ENCODE assay signal across 12 mouse cellular contexts in genomic region chr3:94457055-94457454, GRCm38 (mm10). TPM values are rescaled to one million over a fixed set of nuclear protein-coding genes. Genes with fewer than 3 reads are reported as not detected.
A peak's percentile ranks its signal among the peaks of the same experiment; 100 is the strongest.
DNase-seq lines count a peak whose midpoint lies in the region; ATAC-seq and TF ChIP-seq lines count a peak whose summit lies in the region.
"Had no signal": no experiment of that assay in that cellular context is flagged by ENCODE, and none has a peak within 500 bp of the region (broad histone marks: within the 10 kb centered on the region; RNA-seq: fewer than 3 reads in every experiment).

No protein-coding gene starts in this region.

- no peak for TF ChIP-seq POLR2A in kidney, adult 2 months (IDR thresholded peaks at IDR 0.05; ENCODE audit: low read depth, low read length)

- no peaks in the 10 kb centered on the region for H3K36me3 ChIP-seq in kidney, embryonic 14.5 days (ENCODE audit: control insufficient read depth, insufficient read depth, low read length)
- no peaks in the 10 kb centered on the region for H3K36me3 ChIP-seq in kidney, adult 2 months (ENCODE audit: control insufficient read depth, insufficient read depth, low read length)
- H3K36me3 ChIP-seq in embryonic facial prominence, embryonic 13.5 days, result no peaks in the 10 kb centered on the region
- no peaks in the 10 kb centered on the region for H3K36me3 ChIP-seq in forebrain, postnatal 0 days (ENCODE audit: insufficient read depth)
- no peaks in the 10 kb centered on the region for H3K36me3 ChIP-seq in midbrain, embryonic 12.5 days

- DNase-seq in kidney, adult 2 months, result no peak
- DNase-seq in forebrain, postnatal 0 days, result no peak
- DNase-seq in gastrocnemius, postnatal 4 days (ENCODE audit: low spot score in 2 of 2), result no peak
- no peak for DNase-seq in cerebellum, adult 9-11 months
- no peak for DNase-seq in B cell, adult 2 months

- no peak overlapping the region; the same call in 1 of the 2 replicates for H3K4me3 ChIP-seq in kidney, embryonic 14.5 days (ENCODE audit: low read length)
- H3K4me3 ChIP-seq in kidney, adult 2 months (ENCODE audit: insufficient read depth, low read depth, low read length), result no peak overlapping the region
- peak overlapping the region; percentile 41; the same call in 1 of the 2 replicates for H3K4me3 ChIP-seq in embryonic facial prominence, embryonic 13.5 days
- H3K4me3 ChIP-seq in forebrain, postnatal 0 days (ENCODE audit: low read depth, low read length), result no peak overlapping the region
- H3K4me3 ChIP-seq in midbrain, embryonic 12.5 days, result no peak overlapping the region

- TF ChIP-seq CTCF in kidney, adult 2 months (conservative IDR thresholded peaks at IDR 0.05; ENCODE audit: insufficient read depth, insufficient read length, low read depth, low read length), result no peak
- TF ChIP-seq CTCF in forebrain, postnatal 0 days (IDR thresholded peaks at IDR 0.05; ENCODE audit: low read depth), result no peak

- peak overlapping the region; percentile 44 for H3K4me2 ChIP-seq in kidney, embryonic 14.5 days (replicated peaks; ENCODE audit: low read depth, low read length)
- H3K4me2 ChIP-seq in embryonic facial prominence, embryonic 13.5 days, result peak overlapping the region; percentile 60
- H3K4me2 ChIP-seq in forebrain, postnatal 0 days (ENCODE audit: low read depth), result peak overlapping the region; percentile 45; the same call in 1 of the 2 replicates
- peak overlapping the region; percentile 46 for H3K4me2 ChIP-seq in midbrain, embryonic 12.5 days (replicated peaks)

- no peaks in the 10 kb centered on the region for H3K27me3 ChIP-seq in kidney, embryonic 14.5 days (ENCODE audit: control insufficient read depth, insufficient read depth, low read length)
- no peaks in the 10 kb centered on the region for H3K27me3 ChIP-seq in kidney, adult 2 months (replicated peaks; ENCODE audit: control insufficient read depth, insufficient read depth, low read length)
- H3K27me3 ChIP-seq in embryonic facial prominence, embryonic 13.5 days, result no peaks in the 10 kb centered on the region; the same call in 1 of the 2 replicates
- H3K27me3 ChIP-seq in forebrain, postnatal 0 days (ENCODE audit: insufficient read depth, low read length), result no peaks in the 10 kb centered on the region
- H3K27me3 ChIP-seq in midbrain, embryonic 12.5 days, result peaks cover 9% of the 10 kb centered on the region

- 77% methylated on average over 3 of the region's 3 CpGs for WGBS in kidney, embryonic 14.5 days
- WGBS in kidney, adult 2 months, result 78% methylated on average over 3 of the region's 3 CpGs
- 58% methylated on average over 3 of the region's 3 CpGs for WGBS in embryonic facial prominence, embryonic 13.5 days
- WGBS in forebrain, postnatal 0 days, result 57% methylated on average over 3 of the region's 3 CpGs
- WGBS in midbrain, embryonic 12.5 days, result 73% methylated on average over 3 of the region's 3 CpGs

- H3K9me3 ChIP-seq in kidney, embryonic 14.5 days (ENCODE audit: control insufficient read depth, low read length), result no peaks in the 10 kb centered on the region
- H3K9me3 ChIP-seq in embryonic facial prominence, embryonic 13.5 days, result no peaks in the 10 kb centered on the region
- H3K9me3 ChIP-seq in forebrain, postnatal 0 days (ENCODE audit: low read length), result no peaks in the 10 kb centered on the region
- peaks cover 3% of the 10 kb centered on the region; the same call in 1 of the 2 replicates for H3K9me3 ChIP-seq in midbrain, embryonic 12.5 days

- no peak overlapping the region for H3K9ac ChIP-seq in kidney, embryonic 14.5 days (ENCODE audit: low read depth, low read length)
- no peak overlapping the region for H3K9ac ChIP-seq in embryonic facial prominence, embryonic 13.5 days
- no peak overlapping the region; the same call in 1 of the 2 replicates for H3K9ac ChIP-seq in forebrain, postnatal 0 days
- H3K9ac ChIP-seq in midbrain, embryonic 12.5 days (replicated peaks), result no peak overlapping the region

- no peak for ATAC-seq in kidney, embryonic 14.5 days (ENCODE audit: low FRiP score, low TSS enrichment)
- no peak for ATAC-seq in embryonic facial prominence, embryonic 13.5 days (ENCODE audit: insufficient number of reproducible peaks, insufficient read depth, low FRiP score, low TSS enrichment, low read depth)
- ATAC-seq in forebrain, postnatal 0 days, result peak; percentile 23
- ATAC-seq in midbrain, embryonic 12.5 days (ENCODE audit: low FRiP score, low read depth), result no peak

- no peak overlapping the region for H3K27ac ChIP-seq in kidney, embryonic 14.5 days (ENCODE audit: low read depth, low read length)
- H3K27ac ChIP-seq in kidney, adult 2 months (ENCODE audit: insufficient read depth, low read depth, low read length), result no peak overlapping the region
- no peak overlapping the region for H3K27ac ChIP-seq in embryonic facial prominence, embryonic 13.5 days
- H3K27ac ChIP-seq in forebrain, postnatal 0 days (ENCODE audit: low read depth, low read length), result peak overlapping the region; percentile 64; the same call in 1 of the 2 replicates
- no peak overlapping the region for H3K27ac ChIP-seq in midbrain, embryonic 12.5 days (replicated peaks)

- no peaks in the 10 kb centered on the region for H3K4me1 ChIP-seq in kidney, embryonic 14.5 days (ENCODE audit: control insufficient read depth, insufficient read depth, low read length)
- H3K4me1 ChIP-seq in kidney, adult 2 months (ENCODE audit: control insufficient read depth, insufficient read depth, low read length), result no peaks in the 10 kb centered on the region
- H3K4me1 ChIP-seq in embryonic facial prominence, embryonic 13.5 days, result 0 out of 2 replicates have a peak, but pooled peaks cover 6% of the 10 kb centered on the region
- no peaks in the 10 kb centered on the region for H3K4me1 ChIP-seq in forebrain, postnatal 0 days (ENCODE audit: insufficient read depth)
- no peaks in the 10 kb centered on the region; the same call in 1 of the 2 replicates for H3K4me1 ChIP-seq in midbrain, embryonic 12.5 days

RNA-seq across cellular contexts. Expression of gene Oaz3, which starts 13.3 kb away (rescaled TPM):
- 0.28 and 0.40 TPM in 2 replicates for polyA plus RNA-seq in kidney, embryonic 14.5 days (2014; fragmentation: Nextera tagmentation; extraction: Ambion mirVana)
- 0.25 and 1.0 TPM in 2 replicates for polyA plus RNA-seq in kidney, adult 2 months (2012; rRNA removed)
- 1.0 TPM in 1 of 2 replicates, not detected in the other for polyA plus RNA-seq in embryonic facial prominence, embryonic 13.5 days (2015; fragmentation: Nextera tagmentation; extraction: Ambion mirVana)
- not detected in 2 replicates for total RNA-seq in forebrain, postnatal 0 days (2014; rRNA removed)
- polyA plus RNA-seq in forebrain, postnatal 0 days (2015; fragmentation: Nextera tagmentation; extraction: Ambion mirVana), result 0.34 and 0.85 TPM in 2 replicates
- 1.1 and 1.6 TPM in 2 replicates for polyA plus RNA-seq in midbrain, embryonic 12.5 days (2016; fragmentation: Nextera tagmentation; extraction: Ambion mirVana)
- not detected for total RNA-seq in gastrocnemius, postnatal 4 days (2021)
- total RNA-seq: hematopoietic stem cell, adult 5-6 weeks; left cerebral cortex, postnatal 25 days; megakaryocyte, adult 5-6 weeks had no signal
- polyA plus RNA-seq: G1E had no signal

RNA-seq across cellular contexts. Expression of gene Mrpl9, which starts 13.9 kb away (rescaled TPM):
- 71.3 and 73.7 TPM in 2 replicates for polyA plus RNA-seq in kidney, embryonic 14.5 days (2014; fragmentation: Nextera tagmentation; extraction: Ambion mirVana)
- polyA plus RNA-seq in kidney, adult 2 months (2012; rRNA removed), result 39.2 and 47.8 TPM in 2 replicates
- 64.4 and 68.9 TPM in 2 replicates for polyA plus RNA-seq in embryonic facial prominence, embryonic 13.5 days (2015; fragmentation: Nextera tagmentation; extraction: Ambion mirVana)
- 66.4 and 71.6 TPM in 2 replicates for total RNA-seq in forebrain, postnatal 0 days (2014; rRNA removed)
- 51.9 and 56.7 TPM in 2 replicates for polyA plus RNA-seq in forebrain, postnatal 0 days (2015; fragmentation: Nextera tagmentation; extraction: Ambion mirVana)
- polyA plus RNA-seq in midbrain, embryonic 12.5 days (2016; fragmentation: Nextera tagmentation; extraction: Ambion mirVana), result 58.8 and 64.9 TPM in 2 replicates
- 10 to 100 TPM; 51.7 to 53.1 TPM for total RNA-seq in gastrocnemius, postnatal 4 days (2021)

RNA-seq across cellular contexts. Expression of gene Celf3, which starts 21.0 kb away (rescaled TPM):
- polyA plus RNA-seq in kidney, embryonic 14.5 days (2014; fragmentation: Nextera tagmentation; extraction: Ambion mirVana), result 0.34 and 0.53 TPM in 2 replicates
- 1.6 and 2.2 TPM in 2 replicates for polyA plus RNA-seq in kidney, adult 2 months (2012; rRNA removed)
- polyA plus RNA-seq in embryonic facial prominence, embryonic 13.5 days (2015; fragmentation: Nextera tagmentation; extraction: Ambion mirVana), result 6.9 and 9.8 TPM in 2 replicates
- total RNA-seq in forebrain, postnatal 0 days (2014; rRNA removed), result 223 and 278 TPM in 2 replicates
- 247 and 295 TPM in 2 replicates for polyA plus RNA-seq in forebrain, postnatal 0 days (2015; fragmentation: Nextera tagmentation; extraction: Ambion mirVana)
- polyA plus RNA-seq in midbrain, embryonic 12.5 days (2016; fragmentation: Nextera tagmentation; extraction: Ambion mirVana), result 222 and 240 TPM in 2 replicates
- total RNA-seq in gastrocnemius, postnatal 4 days (2021), result under 1 TPM in 1 of 2 experiments, not detected in 1; 0.27 TPM
- total RNA-seq: G1E; hematopoietic stem cell, adult 5-6 weeks; megakaryocyte, adult 5-6 weeks had no signal
- polyA plus RNA-seq: G1E had no signal

RNA-seq across cellular contexts. Expression of gene Riiad1, which starts 23.1 kb away (rescaled TPM):
- polyA plus RNA-seq in kidney, embryonic 14.5 days (2014; fragmentation: Nextera tagmentation; extraction: Ambion mirVana), result 0.91 and 1.7 TPM in 2 replicates
- 0.39 and 0.47 TPM in 2 replicates for polyA plus RNA-seq in kidney, adult 2 months (2012; rRNA removed)
- polyA plus RNA-seq in embryonic facial prominence, embryonic 13.5 days (2015; fragmentation: Nextera tagmentation; extraction: Ambion mirVana), result 1.2 and 1.5 TPM in 2 replicates
- total RNA-seq in forebrain, postnatal 0 days (2014; rRNA removed), result 7.3 and 14.2 TPM in 2 replicates
- 24.7 and 27.1 TPM in 2 replicates for polyA plus RNA-seq in forebrain, postnatal 0 days (2015; fragmentation: Nextera tagmentation; extraction: Ambion mirVana)
- polyA plus RNA-seq in midbrain, embryonic 12.5 days (2016; fragmentation: Nextera tagmentation; extraction: Ambion mirVana), result 15.8 and 19.0 TPM in 2 replicates
- 1 to 10 TPM; 6.1 to 8.0 TPM for total RNA-seq in gastrocnemius, postnatal 4 days (2021)
- total RNA-seq: G1E; hematopoietic stem cell, adult 5-6 weeks had no signal
- polyA plus RNA-seq: G1E had no signal

RNA-seq across cellular contexts. Expression of gene Tdrkh, which starts 44.0 kb away (rescaled TPM):
- 13.1 and 13.3 TPM in 2 replicates for polyA plus RNA-seq in kidney, embryonic 14.5 days (2014; fragmentation: Nextera tagmentation; extraction: Ambion mirVana)
- polyA plus RNA-seq in kidney, adult 2 months (2012; rRNA removed), result 0.75 and 0.90 TPM in 2 replicates
- 9.0 TPM in 2 replicates for polyA plus RNA-seq in embryonic facial prominence, embryonic 13.5 days (2015; fragmentation: Nextera tagmentation; extraction: Ambion mirVana)
- total RNA-seq in forebrain, postnatal 0 days (2014; rRNA removed), result 9.8 and 13.6 TPM in 2 replicates
- 43.8 and 49.2 TPM in 2 replicates for polyA plus RNA-seq in forebrain, postnatal 0 days (2015; fragmentation: Nextera tagmentation; extraction: Ambion mirVana)
- polyA plus RNA-seq in midbrain, embryonic 12.5 days (2016; fragmentation: Nextera tagmentation; extraction: Ambion mirVana), result 54.7 and 63.6 TPM in 2 replicates
- 10 to 100 TPM; 11.0 to 14.0 TPM for total RNA-seq in gastrocnemius, postnatal 4 days (2021)
- polyA plus RNA-seq: G1E had no signal

Comparison
In these comparisons a context has a peak if more than half of its experiments do, and no peak if none do; other contexts are left out.
1. RNA of gene Celf3, which starts 21.0 kb away (polyA plus RNA-seq): 247 to 295 TPM in forebrain, postnatal 0 days and 222 to 240 TPM in midbrain, embryonic 12.5 days; 6.9 to 9.8 TPM in embryonic facial prominence, embryonic 13.5 days, 1.6 to 2.2 TPM in kidney, adult 2 months and 0.34 to 0.53 TPM in kidney, embryonic 14.5 days; every median in the first group is over 10 times any median in the second.
2. Peak in every context shown above with its lines, with median percentiles within 50 percentile points of each other: H3K4me2 ChIP-seq.